Mouse (Mus musculus): Measurements from ENCODE around the gene Slc31a1. TPM values are rescaled to one million over a fixed set of nuclear protein-coding genes. Genes with fewer than 3 reads are reported as not detected.

Slc31a1 gene
- total and polyA plus RNA-seq, 3 experiments = 20.6 to 46.5 (median 37.5) TPM

DNA sequence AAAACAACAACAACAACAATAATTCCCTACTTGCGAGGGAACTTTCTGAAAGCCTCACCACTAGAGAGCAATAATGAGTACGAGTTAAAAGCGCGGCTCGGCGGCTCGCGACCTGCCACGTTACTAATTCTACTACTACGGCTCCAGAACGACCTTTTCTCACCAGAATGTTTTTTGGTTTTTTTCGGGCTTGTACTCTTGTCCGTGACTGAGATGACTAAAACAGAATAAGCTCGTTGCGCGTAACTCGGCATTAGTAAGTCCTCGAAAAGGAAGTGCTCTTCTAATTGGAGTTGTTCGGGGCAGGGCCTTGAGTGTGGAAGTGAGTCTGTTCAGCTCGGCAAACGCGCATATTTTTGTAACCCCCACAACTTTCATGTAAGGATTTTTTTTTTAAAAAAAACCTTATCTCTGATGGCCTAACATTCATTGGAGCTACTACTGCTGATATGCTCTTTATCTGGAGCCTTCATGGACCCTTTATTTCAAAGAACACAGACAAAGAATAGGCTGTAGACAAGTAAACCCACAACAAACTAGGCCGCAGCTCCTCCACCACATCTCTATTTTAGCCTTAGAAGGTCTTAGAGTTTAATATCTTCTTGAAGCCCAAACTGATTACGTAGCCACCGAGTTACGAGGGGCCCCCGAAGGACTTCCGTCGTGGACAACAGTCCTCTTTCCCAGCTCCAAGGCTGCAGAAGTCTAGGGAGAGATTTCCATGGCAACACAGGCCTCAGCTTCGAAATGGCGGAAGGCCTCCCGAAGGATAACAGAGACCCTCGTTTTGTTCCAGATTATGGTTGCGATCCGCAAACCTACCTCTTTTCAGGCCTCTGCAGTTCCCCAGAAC, 47.4 kb downstream of the Slc31a1 start (continued):
- TF ChIP-seq NRF1 (IDR thresholded peaks at IDR 0.05; ENCODE audit: insufficient read depth, low read depth, low read length, poor library complexity, severe bottlenecking) (no peak), HCFC1 (IDR thresholded peaks at IDR 0.05; ENCODE audit: low read depth, low read length) (no peak), KAT2A (conservative IDR thresholded peaks at IDR 0.05; ENCODE audit: low read depth, low read length) (no peak)

DNA sequence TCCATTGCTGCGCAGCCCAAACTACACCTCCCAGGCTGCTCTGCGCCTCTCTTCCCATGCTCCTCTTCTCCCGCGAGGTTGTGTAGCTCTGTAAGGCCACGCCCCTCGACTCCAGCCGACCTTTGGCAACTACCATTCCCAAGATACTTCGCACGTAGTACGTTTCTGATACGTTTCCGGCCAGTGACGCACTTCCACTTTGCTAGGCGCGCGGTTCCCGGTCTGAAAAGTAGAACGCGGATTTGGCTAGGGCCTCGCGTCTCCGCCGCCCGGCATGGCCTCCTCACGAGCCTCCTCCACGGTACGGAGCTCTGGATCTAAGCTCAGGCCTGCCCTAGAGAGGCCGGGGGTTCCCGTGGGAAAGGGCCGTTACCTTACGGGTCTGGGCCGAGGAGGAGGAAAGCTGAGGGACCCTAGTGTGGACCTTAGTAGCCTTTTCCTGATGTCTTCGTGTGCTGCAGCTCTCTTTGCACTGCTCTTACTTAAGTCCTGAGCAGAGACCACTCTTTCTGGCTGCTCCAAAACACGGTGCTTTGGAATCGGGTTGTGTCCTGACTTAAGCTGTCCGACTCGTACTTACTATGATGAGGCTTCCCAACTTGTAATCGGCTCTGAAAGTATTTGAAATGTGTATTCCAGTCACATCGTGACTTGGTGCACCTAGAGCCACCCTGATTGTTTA, 48.2 kb downstream of the Slc31a1 start, which contains the start of the genes Cdc26 and Prpf4:
Gene Cdc26 (minus strand): TSS at position 42 of the 682 bp plus-strand sequence.
Gene Prpf4 (plus strand): TSS at position 197 of the 682 bp plus-strand sequence.
- peak; percentile 99 for DNase-seq (ENCODE audit: low read depth, low spot score)
- Histone ChIP-seq H3K27me3 (ENCODE audit: control insufficient read depth in 1 of 2, insufficient read depth in 2 of 2, low read length in 2 of 2) (no peaks in the 10 kb centered on the region), H3K9ac (ENCODE audit: control insufficient read depth, low read depth, low read length, poor library complexity, severe bottlenecking) (peak within 1 kb of the TSS; percentile 84), H3K79me2 (ENCODE audit: control insufficient read depth, insufficient read depth, low read length, poor library complexity) (peaks cover 31% of the 10 kb centered on the region), H3K27ac (ENCODE audit: control insufficient read depth, low read depth, low read length) (peak within 1 kb of the TSS; percentile 91), H3K9me3 (replicated peaks; ENCODE audit: insufficient read depth, low read length) (no peaks in the 10 kb centered on the region), H3K36me3 (ENCODE audit: control insufficient read depth in 1 of 2, insufficient read depth in 2 of 2, low read length in 2 of 2) (peaks cover 8 to 23% of the 10 kb centered on the region in 2 experiments), H3K4me1 (ENCODE audit: control insufficient read depth in 1 of 2, insufficient read depth in 2 of 2, low read length in 2 of 2) (peaks cover 12 to 13% of the 10 kb centered on the region in 2 experiments), H3K4me3 (ENCODE audit: control insufficient read depth in 1 of 2, insufficient read depth in 1 of 2, low read depth in 2 of 2, low read length in 2 of 2) (peak within 1 kb of the TSS; percentile 73 to 76)
- TF ChIP-seq RAD21 (IDR thresholded peaks at IDR 0.05; ENCODE audit: low read depth, low read length) = no peak
- TF ChIP-seq CTCF (IDR thresholded peaks at IDR 0.05 in 2 of 3, conservative IDR thresholded peaks at IDR 0.05 in 1 of 3; ENCODE audit: control insufficient read depth in 1 of 3, insufficient read depth in 1 of 3, low read depth in 2 of 3, low read length in 3 of 3, poor library complexity in 1 of 3, severe bottlenecking in 1 of 3) = no peak
- TF ChIP-seq MAZ (IDR thresholded peaks at IDR 0.05; ENCODE audit: low read depth, low read length) = no peak
- TF ChIP-seq USF2 (IDR thresholded peaks at IDR 0.05; ENCODE audit: borderline replicate concordance in 1 of 2, insufficient read depth in 1 of 2, low read depth in 1 of 2, low read length in 2 of 2) = no peak
- no peak for TF ChIP-seq SMC3 (IDR thresholded peaks at IDR 0.05; ENCODE audit: low read depth, low read length)
- TF ChIP-seq TAL1 (IDR thresholded peaks at IDR 0.05; ENCODE audit: low read length) = no peak
- TF ChIP-seq ETS1 (IDR thresholded peaks at IDR 0.05; ENCODE audit: low read depth, low read length) = peak; percentile 38; the same call in 1 of the 2 replicates
- peak; percentile 84 for TF ChIP-seq ELF1 (IDR thresholded peaks at IDR 0.05; ENCODE audit: low read depth, low read length)
- peak; percentile 98 for TF ChIP-seq NELFE (IDR thresholded peaks at IDR 0.05; ENCODE audit: low read depth, low read length)
- no peak for TF ChIP-seq GABPA (IDR thresholded peaks at IDR 0.05; ENCODE audit: low read depth, low read length)
- peak; percentile 95 for TF ChIP-seq POLR2AphosphoS2 (IDR thresholded peaks at IDR 0.05; ENCODE audit: low read length)
- no peak for TF ChIP-seq MAFK (IDR thresholded peaks at IDR 0.05; ENCODE audit: borderline replicate concordance, low read depth, low read length)
- TF ChIP-seq CHD2 (IDR thresholded peaks at IDR 0.05; ENCODE audit: low read length) = peak; percentile 97
- no peak for TF ChIP-seq ZNF384 (IDR thresholded peaks at IDR 0.05; ENCODE audit: low read depth, low read length)
- no peak for TF ChIP-seq POLR2AphosphoS5 (IDR thresholded peaks at IDR 0.05; ENCODE audit: borderline replicate concordance, low read depth, low read length)
- no peak for TF ChIP-seq MYB (IDR thresholded peaks at IDR 0.05; ENCODE audit: low read depth, low read length)
- peak; percentile 88 for TF ChIP-seq MYC (IDR thresholded peaks at IDR 0.05; ENCODE audit: low read depth, low read length)
- no peak for TF ChIP-seq EP300 (IDR thresholded peaks at IDR 0.05; ENCODE audit: low read depth in 1 of 2, low read length in 2 of 2)
- TF ChIP-seq GATA1 (IDR thresholded peaks at IDR 0.05; ENCODE audit: low read depth, low read length) = no peak
- TF ChIP-seq KAT2A (conservative IDR thresholded peaks at IDR 0.05; ENCODE audit: low read depth, low read length) = peak; percentile 95
- no peak for TF ChIP-seq UBTF (IDR thresholded peaks at IDR 0.05; ENCODE audit: borderline replicate concordance, insufficient read depth, low read depth, low read length)
- TF ChIP-seq NRF1 (IDR thresholded peaks at IDR 0.05; ENCODE audit: insufficient read depth, low read depth, low read length, poor library complexity, severe bottlenecking) = peak; percentile 45; the same call in 1 of the 2 replicates
- no peak for TF ChIP-seq BHLHE40 (IDR thresholded peaks at IDR 0.05; ENCODE audit: borderline replicate concordance, low read depth, low read length)
- no peak for TF ChIP-seq ZC3H11A (IDR thresholded peaks at IDR 0.05; ENCODE audit: low read depth, low read length)
- peak; percentile 93 for TF ChIP-seq MXI1 (IDR thresholded peaks at IDR 0.05; ENCODE audit: low read depth, low read length)
- TF ChIP-seq TBP (IDR thresholded peaks at IDR 0.05; ENCODE audit: low read depth, low read length) = peak; percentile 76
- no peak for TF ChIP-seq JUND (IDR thresholded peaks at IDR 0.05; ENCODE audit: low read depth, low read length)
- TF ChIP-seq TCF12 (IDR thresholded peaks at IDR 0.05; ENCODE audit: low read depth, low read length) = peak; percentile 70; the same call in 1 of the 2 replicates
- no peak for TF ChIP-seq ZKSCAN1 (IDR thresholded peaks at IDR 0.05; ENCODE audit: low read depth, low read length)
- TF ChIP-seq ZMIZ1 (IDR thresholded peaks at IDR 0.05; ENCODE audit: low read depth, low read length) = peak; percentile 90
- TF ChIP-seq E2F4 (IDR thresholded peaks at IDR 0.05; ENCODE audit: borderline replicate concordance, low read depth, low read length) = no peak
